Comparison of ENCODE assay signal across 9 mouse cellular contexts in the genomic region with DNA sequence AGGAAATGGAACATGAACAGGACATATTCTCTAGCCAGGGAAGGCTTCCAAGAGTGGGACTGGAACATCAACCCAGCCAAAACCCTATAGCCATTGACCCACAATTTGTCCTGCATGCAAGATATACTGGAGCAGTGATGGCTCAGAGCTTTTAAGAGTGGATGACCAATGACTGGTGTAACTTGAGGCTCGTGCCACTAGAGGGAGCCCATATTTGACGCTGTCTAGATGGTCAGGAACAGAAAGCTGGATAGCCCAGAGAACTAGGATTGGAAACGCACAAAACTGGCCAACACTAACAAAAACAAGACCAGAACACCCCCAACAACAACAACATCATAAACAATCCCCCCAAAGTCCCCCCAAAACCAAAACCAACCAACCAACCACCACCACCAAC.
DNase-seq lines count a peak whose midpoint lies in the region; ATAC-seq and TF ChIP-seq lines count a peak whose summit lies in the region.
"Had no signal": no experiment of that assay in that cellular context is flagged by ENCODE, and none has a peak within 500 bp of the region (broad histone marks: within the 10 kb centered on the region; RNA-seq: fewer than 3 reads in every experiment).

No protein-coding gene starts in this region.

- no peak overlapping the region for H3K27ac ChIP-seq in neural tube, embryonic 15.5 days (replicated peaks)
- H3K27ac ChIP-seq in hindbrain, postnatal 0 days, result no peak overlapping the region
- no peak overlapping the region for H3K27ac ChIP-seq in neural tube, embryonic 11.5 days (ENCODE audit: low read depth, low read length)
- H3K27ac ChIP-seq: macrophage had no signal

- WGBS in neural tube, embryonic 15.5 days, result 18% methylated on average over 3 of the region's 3 CpGs
- 12% methylated on average over 3 of the region's 3 CpGs for WGBS in hindbrain, postnatal 0 days
- WGBS in neural tube, embryonic 11.5 days, result 20% methylated on average over 3 of the region's 3 CpGs

- peak; percentile 25 for DNase-seq in gastrocnemius, postnatal 10 days
- DNase-seq in gastrocnemius, adult 18-20 months (ENCODE audit: low spot score), result no peak
- peak; percentile 36 for DNase-seq in neural tube, embryonic 10.5 days (ENCODE audit: extremely low spot score, low spot score)
- DNase-seq in adrenal gland, postnatal 36 days, result peak; percentile 59 to 62
- peak; percentile 60 for DNase-seq in hindbrain, postnatal 0 days (ENCODE audit: low spot score)
- DNase-seq in neural tube, embryonic 11.5 days (ENCODE audit: low spot score), result peak; percentile 45
- DNase-seq in right cerebral cortex, postnatal 10 days (ENCODE audit: low spot score in 2 of 2), result no peak

- no peaks in the 10 kb centered on the region for H3K27me3 ChIP-seq in neural tube, embryonic 15.5 days (replicated peaks)
- H3K27me3 ChIP-seq in hindbrain, postnatal 0 days (ENCODE audit: insufficient read depth, low read length), result no peaks in the 10 kb centered on the region
- H3K27me3 ChIP-seq in neural tube, embryonic 11.5 days (ENCODE audit: control insufficient read depth, insufficient read depth, low read length), result no peaks in the 10 kb centered on the region

- no peak overlapping the region for H3K4me3 ChIP-seq in neural tube, embryonic 15.5 days (replicated peaks)
- no peak overlapping the region for H3K4me3 ChIP-seq in hindbrain, postnatal 0 days (ENCODE audit: low read length)
- H3K4me3 ChIP-seq in neural tube, embryonic 11.5 days (ENCODE audit: low read depth, low read length), result no peak overlapping the region

- no peak for ATAC-seq in neural tube, embryonic 15.5 days (ENCODE audit: low FRiP score)
- ATAC-seq in hindbrain, postnatal 0 days, result peak; percentile 45; the same call in 1 of the 2 replicates
- ATAC-seq in neural tube, embryonic 11.5 days (ENCODE audit: insufficient read depth, low FRiP score, low TSS enrichment), result peak; percentile 60; the same call in 1 of the 2 replicates

- H3K4me2 ChIP-seq in neural tube, embryonic 15.5 days, result no peak overlapping the region
- H3K4me2 ChIP-seq in hindbrain, postnatal 0 days (ENCODE audit: low read depth, low read length), result no peak overlapping the region
- H3K4me2 ChIP-seq in neural tube, embryonic 11.5 days (ENCODE audit: low read depth), result no peak overlapping the region

- 0 out of 2 replicates have a peak, but pooled peaks cover 3% of the 10 kb centered on the region for H3K4me1 ChIP-seq in neural tube, embryonic 15.5 days
- no peaks in the 10 kb centered on the region for H3K4me1 ChIP-seq in hindbrain, postnatal 0 days (ENCODE audit: insufficient read depth, low read length)
- no peaks in the 10 kb centered on the region for H3K4me1 ChIP-seq in neural tube, embryonic 11.5 days (ENCODE audit: control insufficient read depth, insufficient read depth, low read length)

- H3K36me3 ChIP-seq in neural tube, embryonic 15.5 days, result no peaks in the 10 kb centered on the region
- H3K36me3 ChIP-seq in hindbrain, postnatal 0 days (ENCODE audit: insufficient read depth, low read length), result no peaks in the 10 kb centered on the region
- H3K36me3 ChIP-seq in neural tube, embryonic 11.5 days (ENCODE audit: control insufficient read depth, insufficient read depth, low read length), result no peaks in the 10 kb centered on the region

- H3K9me3 ChIP-seq in neural tube, embryonic 15.5 days (replicated peaks), result no peaks in the 10 kb centered on the region
- H3K9me3 ChIP-seq in hindbrain, postnatal 0 days (ENCODE audit: low read length), result no peaks in the 10 kb centered on the region
- H3K9me3 ChIP-seq in neural tube, embryonic 11.5 days (ENCODE audit: control insufficient read depth, low read length), result no peaks in the 10 kb centered on the region

- TF ChIP-seq CTCF in hindbrain, postnatal 0 days (IDR thresholded peaks at IDR 0.05; ENCODE audit: low read depth), result peak; percentile 72

- H3K9ac ChIP-seq in neural tube, embryonic 15.5 days (replicated peaks), result no peak overlapping the region
- no peak overlapping the region for H3K9ac ChIP-seq in hindbrain, postnatal 0 days (replicated peaks; ENCODE audit: low read length)
- H3K9ac ChIP-seq in neural tube, embryonic 11.5 days (ENCODE audit: low read length), result no peak overlapping the region

Comparison
In these comparisons a context has a peak if more than half of its experiments do, and no peak if none do; other contexts are left out.
1. DNase-seq: peak in gastrocnemius, postnatal 10 days (single experiment), neural tube, embryonic 10.5 days (single experiment), adrenal gland, postnatal 36 days (2 of 2), hindbrain, postnatal 0 days (single experiment) and neural tube, embryonic 11.5 days (single experiment); none in gastrocnemius, adult 18-20 months (single experiment) and right cerebral cortex, postnatal 10 days (0 of 2).